Mouse (Mus musculus) limb, embryonic 13.5 days (tissue): ENCODE results near the gene Ctnna3. TPM values are rescaled to one million over a fixed set of nuclear protein-coding genes. Genes with fewer than 3 reads are reported as not detected.
"Not testable (repeated sequence)": the region's sequence is repeated elsewhere in the genome, so short reads cannot be mapped to it uniquely, and the experiment has no call there.

Experiments
- ATAC-seq: fragments of 200-750 bp; cut with Nextera tagmentation; 2 replicates; pipeline ENCODE4 v1.8.0; 2017; ENCODE audit warnings: low read depth, moderate number of reproducible peaks, moderate TSS enrichment; ENCODE audit not compliant: low FRiP score
- H3K27ac ChIP-seq: fragments of 300-500 bp; sonication (generic); 2 replicates; pipeline ENCODE4 v1.5.1; 2015; ENCODE audit warnings: inconsistent platforms, mild to moderate bottlenecking, moderate library complexity
- H3K27me3 ChIP-seq: fragments of 300-500 bp; sonication (generic); 2 replicates; pipeline ENCODE4 v1.6.1; 2015; ENCODE audit warnings: mild to moderate bottlenecking, inconsistent platforms
- H3K36me3 ChIP-seq: fragments of 300-500 bp; sonication (generic); 2 replicates; pipeline ENCODE4 v1.6.1; 2015; ENCODE audit warnings: inconsistent platforms, mild to moderate bottlenecking, moderate library complexity
- H3K4me1 ChIP-seq: fragments of 300-500 bp; sonication (generic); 2 replicates; pipeline ENCODE4 v1.6.1; 2015; ENCODE audit warnings: inconsistent platforms
- H3K4me2 ChIP-seq: fragments of 300-500 bp; sonication (generic); replicated peaks from 2 replicates; pipeline ENCODE4 v1.6.1; 2015; ENCODE audit warnings: inconsistent platforms, mild to moderate bottlenecking, moderate library complexity
- H3K4me3 ChIP-seq: fragments of 300-500 bp; sonication (generic); 2 replicates; pipeline ENCODE4 v1.5.1; 2015; ENCODE audit warnings: moderate library complexity, mild to moderate bottlenecking, inconsistent platforms
- H3K9ac ChIP-seq: fragments of 300-500 bp; sonication (generic); 2 replicates; pipeline ENCODE4 v1.6.1; 2015; ENCODE audit warnings: mild to moderate bottlenecking, inconsistent platforms
- H3K9me3 ChIP-seq: fragments of 300-500 bp; sonication (generic); 2 replicates; pipeline ENCODE4 v1.6.1; 2016; ENCODE audit warnings: inconsistent platforms
- WGBS: fragments of 180-500 bp; shearing (Covaris S2); methylation state at CpG from one replicate; pipeline ENCODE4 v1.1.7; 2015; 5-methylcytosine and 5-hydroxymethylcytosine counted together
- polyA plus RNA-seq: library from polyadenylated mRNA; unstranded; fragments of >200 nt; fragmentation: Nextera tagmentation; extraction: Ambion mirVana; gene quantifications from 2 replicates; pipeline ENCODE4 v1.2.1, GENCODE M21; 2015

The Ctnna3 gene
- polyA plus RNA-seq, 1 experiment from 2014 or later = 0.75 TPM

- Histone ChIP-seq H3K9ac (peak overlapping the region; percentile 69), H3K27me3 (no peaks in the 10 kb centered on the region), H3K4me3 (peak overlapping the region; percentile 75), H3K27ac (peak overlapping the region; percentile 72), H3K4me2 (peak overlapping the region; percentile 80), H3K9me3 (no peaks in the 10 kb centered on the region), H3K36me3 (no peaks in the 10 kb centered on the region), H3K4me1 (no peaks in the 10 kb centered on the region)
- no peak for ATAC-seq
- 27% methylated on average over 19 of the region's 19 CpGs for WGBS
Measured at GRCm38 (mm10) chr10:63428243-63429022, 1.5 kb upstream of the Ctnna3 start.

- H3K4me3 ChIP-seq = peak overlapping the region; percentile 75
- no peaks in the 10 kb centered on the region for H3K27me3 ChIP-seq
- H3K27ac ChIP-seq = peak overlapping the region; percentile 72
- ATAC-seq = no peak
- WGBS = 4% methylated on average over 11 of the region's 11 CpGs
- H3K36me3 ChIP-seq = no peaks in the 10 kb centered on the region
- peak overlapping the region; percentile 80 for H3K4me2 ChIP-seq
- H3K4me1 ChIP-seq = no peaks in the 10 kb centered on the region
- H3K9me3 ChIP-seq = no peaks in the 10 kb centered on the region
- peak overlapping the region; percentile 69 for H3K9ac ChIP-seq
Measured at GRCm38 (mm10) chr10:63429023-63429340, 916 bp upstream of the Ctnna3 start.

- Histone ChIP-seq H3K27ac (peak overlapping the region; percentile 78), H3K4me2 (peak overlapping the region; percentile 80), H3K36me3 (no peaks in the 10 kb centered on the region), H3K9ac (peak overlapping the region; percentile 75), H3K9me3 (no peaks in the 10 kb centered on the region), H3K27me3 (no peaks in the 10 kb centered on the region), H3K4me1 (no peaks in the 10 kb centered on the region), H3K4me3 (peak overlapping the region; percentile 75)
- WGBS = under 1% methylated on average over 31 of the region's 34 CpGs
- ATAC-seq = peak; percentile 92
Measured at GRCm38 (mm10) chr10:63429380-63429779, 518 bp upstream of the Ctnna3 start.

- Histone ChIP-seq H3K4me1 (no peaks in the 10 kb centered on the region), H3K4me3 (no peak overlapping the region), H3K36me3 (no peaks in the 10 kb centered on the region), H3K27me3 (no peaks in the 10 kb centered on the region), H3K4me2 (no peak overlapping the region), H3K9me3 (no peaks in the 10 kb centered on the region), H3K27ac (no peak overlapping the region), H3K9ac (no peak overlapping the region)
- 92% methylated on average over 7 of the region's 7 CpGs for WGBS
- no peak for ATAC-seq
Measured at GRCm38 (mm10) chr10:63431221-63431736, 1.4 kb downstream of the Ctnna3 start.

GRCm38 (mm10) chr10:63432099-63432498 lies 2.2 kb downstream of the Ctnna3 start:
- 86% methylated on average over 8 of the region's 8 CpGs for WGBS
- Histone ChIP-seq H3K9me3 (no peaks in the 10 kb centered on the region), H3K27ac (no peak overlapping the region), H3K4me3 (no peak overlapping the region), H3K36me3 (no peaks in the 10 kb centered on the region), H3K9ac (no peak overlapping the region), H3K4me1 (no peaks in the 10 kb centered on the region), H3K27me3 (no peaks in the 10 kb centered on the region), H3K4me2 (no peak overlapping the region)
- ATAC-seq = no peak

GRCm38 (mm10) chr10:63432887-63433286 lies 3.0 kb downstream of the Ctnna3 start:
- no peak overlapping the region for H3K4me2 ChIP-seq
- H3K4me1 ChIP-seq = no peaks in the 10 kb centered on the region
- 79% methylated on average over 2 of the region's 2 CpGs for WGBS
- no peaks in the 10 kb centered on the region for H3K27me3 ChIP-seq
- H3K9ac ChIP-seq = no peak overlapping the region
- no peak overlapping the region for H3K4me3 ChIP-seq
- no peaks in the 10 kb centered on the region for H3K36me3 ChIP-seq
- no peak for ATAC-seq
- H3K27ac ChIP-seq = no peak overlapping the region
- H3K9me3 ChIP-seq = no peaks in the 10 kb centered on the region

- Histone ChIP-seq H3K36me3 (no peaks in the 10 kb centered on the region), H3K9me3 (no peaks in the 10 kb centered on the region), H3K4me1 (no peaks in the 10 kb centered on the region), H3K4me3 (no peak overlapping the region), H3K27ac (no peak overlapping the region), H3K4me2 (no peak overlapping the region), H3K27me3 (no peaks in the 10 kb centered on the region), H3K9ac (no peak overlapping the region)
- ATAC-seq = no peak
Measured at GRCm38 (mm10) chr10:63438736-63439262, 8.9 kb downstream of the Ctnna3 start.

- WGBS = 64% methylated on average over 7 of the region's 7 CpGs
- H3K27me3 ChIP-seq = no peaks in the 10 kb centered on the region
- H3K36me3 ChIP-seq = no peaks in the 10 kb centered on the region
- H3K4me3 ChIP-seq = no peak overlapping the region
- no peak overlapping the region for H3K4me2 ChIP-seq
- ATAC-seq = no peak
- H3K27ac ChIP-seq = no peak overlapping the region
- H3K4me1 ChIP-seq = no peaks in the 10 kb centered on the region
- H3K9ac ChIP-seq = no peak overlapping the region
- no peaks in the 10 kb centered on the region for H3K9me3 ChIP-seq
Measured at GRCm38 (mm10) chr10:63439694-63440228, 9.9 kb downstream of the Ctnna3 start.

- not testable (repeated sequence) for H3K9me3 ChIP-seq, H3K27me3 ChIP-seq, H3K36me3 ChIP-seq, H3K9ac ChIP-seq, H3K4me2 ChIP-seq, H3K4me3 ChIP-seq, H3K27ac ChIP-seq, ATAC-seq, H3K4me1 ChIP-seq
- WGBS = 83% methylated on average over 13 of the region's 13 CpGs
Measured at GRCm38 (mm10) chr10:63444602-63445387, 14.9 kb downstream of the Ctnna3 start.

- no peak overlapping the region for H3K4me2 ChIP-seq
- no peaks in the 10 kb centered on the region for H3K36me3 ChIP-seq
- peaks cover 6% of the 10 kb centered on the region for H3K4me1 ChIP-seq
- no peak overlapping the region for H3K4me3 ChIP-seq
- H3K27me3 ChIP-seq = peaks cover 6% of the 10 kb centered on the region; the same call in 1 of the 2 replicates
- H3K9me3 ChIP-seq = no peaks in the 10 kb centered on the region
- no peak for ATAC-seq
- no peak overlapping the region for H3K9ac ChIP-seq
- H3K27ac ChIP-seq = no peak overlapping the region
- 83% methylated on average over 4 of the region's 4 CpGs for WGBS
Measured at GRCm38 (mm10) chr10:63453926-63454325, 24.0 kb downstream of the Ctnna3 start.

GRCm38 (mm10) chr10:63455110-63455878 lies 25.4 kb downstream of the Ctnna3 start:
- H3K36me3 ChIP-seq = no peaks in the 10 kb centered on the region
- H3K4me2 ChIP-seq = no peak overlapping the region
- H3K4me1 ChIP-seq = peaks cover 7% of the 10 kb centered on the region
- no peak overlapping the region for H3K27ac ChIP-seq
- H3K9me3 ChIP-seq = no peaks in the 10 kb centered on the region
- WGBS = 56% methylated on average over 8 of the region's 8 CpGs
- H3K4me3 ChIP-seq = no peak overlapping the region
- no peak overlapping the region for H3K9ac ChIP-seq
- H3K27me3 ChIP-seq = peaks cover 6% of the 10 kb centered on the region; the same call in 1 of the 2 replicates
- ATAC-seq = no peak
